Mouse (Mus musculus) A20 (cell line): ENCODE data around the gene Ttc7.

Source experiments
- DNase-seq: peaks from one replicate; pipeline ENCODE4 v3.0.0-alpha.2; 2011; ENCODE audit warnings: low read depth, low spot score

Gene Ttc7

GRCm38 (mm10) chr17:87418082-87418481, 135.4 kb downstream of the Ttc7 start:
- peak; percentile 19 for DNase-seq

- no peak for DNase-seq
These were observed 144.8 kb downstream of the Ttc7 start, which contains the start of gene Stpg4 for GRCm38 (mm10) chr17:87427511-87427910. Stpg4 (minus strand) TSS chr17:87427741.

GRCm38 (mm10) chr17:87429431-87429830, 146.7 kb downstream of the Ttc7 start:
- no peak for DNase-seq
